Mouse (Mus musculus) cerebellum, adult 8-10 months (tissue): ENCODE data around the gene Scrn1.

Experiments used
- DNase-seq: peaks from one replicate; pipeline ENCODE4 v3.0.0; 2022

The Scrn1 gene

GRCm38 (mm10) chr6:54518758-54519157 lies 47.5 kb downstream of the Scrn1 start:
- DNase-seq = peak; percentile 64

DNA sequence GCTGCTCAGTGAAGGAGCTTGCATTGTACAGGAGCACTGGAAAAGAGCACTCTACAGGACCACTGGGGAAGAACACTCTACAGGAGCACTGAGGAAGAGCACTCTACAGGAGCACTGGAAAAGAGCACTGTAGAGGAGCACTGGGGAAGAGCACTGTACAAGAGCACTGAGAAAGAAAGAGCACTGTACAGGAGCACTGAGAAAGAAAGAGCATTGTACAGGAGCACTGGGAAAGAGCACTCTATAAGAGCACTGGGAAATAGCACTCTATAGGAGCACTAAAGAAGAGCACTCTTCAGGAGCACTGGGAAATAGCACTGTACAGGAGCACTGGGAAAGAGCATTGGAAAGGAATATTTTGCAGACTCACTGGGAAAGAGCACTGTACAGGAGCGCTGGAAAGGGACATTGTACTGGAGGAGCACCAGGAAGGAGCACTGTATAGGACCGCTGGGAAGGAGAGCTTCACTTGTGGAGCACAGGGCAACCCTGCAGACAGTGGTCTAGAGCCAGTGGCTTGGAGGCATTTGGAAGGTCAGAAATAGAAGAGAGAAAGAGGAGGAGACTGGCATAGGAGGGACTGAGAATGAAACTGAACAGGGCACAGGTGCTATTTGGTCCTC lies 49.7 kb downstream of the Scrn1 start:
- no peak for DNase-seq

- DNase-seq = no peak
Observed at GRCm38 (mm10) chr6:54512256-54512655, 54.0 kb downstream of the Scrn1 start.

- no peak for DNase-seq
Observed at GRCm38 (mm10) chr6:54509264-54509663, 57.0 kb downstream of the Scrn1 start.

DNA sequence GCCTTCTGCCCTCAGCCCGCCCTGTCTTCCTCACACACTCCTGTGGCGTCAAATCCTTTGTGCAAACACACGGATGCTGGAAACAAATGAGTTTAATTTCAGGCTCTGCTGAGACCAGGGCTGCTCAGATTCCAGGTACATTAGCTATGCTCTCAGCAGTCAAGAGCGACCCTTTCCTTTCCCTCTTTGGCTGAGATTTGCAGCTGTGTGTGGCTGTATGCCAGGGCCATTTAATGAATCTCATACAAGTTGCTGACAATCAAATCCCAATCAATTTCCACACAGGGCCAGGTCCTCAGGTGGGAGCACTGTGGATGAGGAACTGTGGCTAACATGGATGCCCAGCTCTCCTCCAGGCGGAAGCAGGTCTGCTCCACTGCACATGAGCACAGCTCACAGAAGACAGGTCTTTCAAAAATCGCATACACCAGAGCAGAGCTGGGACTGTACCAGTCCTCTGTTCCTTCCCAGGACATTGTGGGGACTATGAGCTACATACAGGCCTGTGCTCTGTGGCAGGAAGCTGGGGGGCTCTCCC lies 58.0 kb downstream of the Scrn1 start:
- no peak for DNase-seq

DNA sequence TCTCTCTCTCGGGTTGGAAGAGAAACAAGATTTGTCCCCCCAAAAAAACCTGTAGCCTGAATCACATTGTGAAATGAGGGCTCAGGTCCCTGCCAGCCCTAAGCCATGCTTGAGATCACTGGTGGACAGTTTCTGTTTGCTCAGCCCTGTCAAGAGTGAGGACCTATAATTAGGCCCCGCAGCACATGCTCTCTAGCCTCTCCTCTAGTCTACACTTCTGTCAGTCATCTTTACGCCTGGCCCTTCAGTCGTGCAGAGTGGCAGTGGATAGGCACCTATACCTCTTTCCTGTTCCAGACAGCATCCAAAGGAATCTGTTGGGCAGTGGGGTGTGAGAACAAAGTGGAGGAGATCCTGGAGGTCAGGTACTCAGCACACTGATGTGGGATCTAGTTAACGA lies 58.5 kb downstream of the Scrn1 start:
- DNase-seq = no peak

DNA sequence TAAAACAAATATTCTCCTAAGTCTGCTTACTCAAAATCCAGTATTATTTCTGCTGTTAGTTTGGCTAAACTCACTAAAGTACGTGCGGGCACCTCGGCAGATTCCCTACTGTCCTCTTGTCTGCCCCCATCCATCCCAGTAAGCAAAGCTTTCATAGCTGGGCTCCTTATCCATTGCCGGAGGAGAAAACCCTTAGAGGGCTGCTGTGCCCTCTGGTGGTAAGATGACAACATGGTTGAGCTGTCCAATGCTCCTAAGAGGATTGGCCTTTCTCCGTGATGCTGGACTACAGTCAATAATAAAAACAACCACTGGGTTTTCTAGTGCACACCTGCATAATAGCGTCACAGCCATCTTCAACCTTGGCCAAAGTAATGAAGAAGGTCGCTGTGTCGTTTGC lies 59.3 kb downstream of the Scrn1 start:
- DNase-seq = peak; percentile 60

DNA sequence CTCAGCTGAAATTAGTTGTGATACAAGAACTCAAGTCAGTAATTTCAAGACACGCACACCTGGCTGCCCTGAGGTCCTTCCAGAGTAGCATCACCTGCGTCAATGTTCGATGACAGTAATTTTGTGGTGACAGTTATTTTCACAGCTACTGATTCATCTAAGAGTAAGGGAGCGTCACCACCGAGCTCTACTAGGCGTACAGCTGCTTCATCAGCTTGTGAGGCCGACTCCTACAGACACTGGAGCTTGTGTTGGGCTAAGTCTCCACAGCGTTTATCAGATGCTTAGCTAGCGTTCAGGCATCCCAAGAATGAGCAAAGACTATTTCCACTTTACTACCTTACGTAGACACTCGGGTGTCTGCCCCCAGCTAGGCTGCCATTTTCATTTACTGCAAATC lies 60.0 kb downstream of the Scrn1 start:
- DNase-seq = no peak

DNA sequence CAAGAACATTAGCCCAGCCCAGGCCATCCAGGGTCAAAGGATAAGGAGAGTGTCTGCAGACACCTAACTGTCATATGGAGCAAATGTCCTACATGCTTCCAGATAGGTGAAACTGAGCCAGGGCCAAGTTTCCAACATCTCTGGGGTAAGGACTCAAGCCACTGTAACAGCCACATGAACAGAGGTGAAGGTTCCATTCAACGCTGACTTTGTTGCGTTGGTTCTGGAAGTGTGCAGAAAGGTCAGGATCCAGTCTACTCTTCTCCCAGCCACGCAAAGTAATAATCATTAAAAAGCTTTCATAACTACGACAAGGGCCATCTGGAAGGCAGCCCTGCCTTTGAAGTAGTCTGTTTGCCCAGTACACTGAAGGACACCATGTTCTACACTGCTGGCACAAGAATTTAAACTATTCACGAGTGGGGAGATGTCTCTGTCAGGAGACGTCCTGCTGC lies 63.6 kb downstream of the Scrn1 start:
- DNase-seq = no peak

DNA sequence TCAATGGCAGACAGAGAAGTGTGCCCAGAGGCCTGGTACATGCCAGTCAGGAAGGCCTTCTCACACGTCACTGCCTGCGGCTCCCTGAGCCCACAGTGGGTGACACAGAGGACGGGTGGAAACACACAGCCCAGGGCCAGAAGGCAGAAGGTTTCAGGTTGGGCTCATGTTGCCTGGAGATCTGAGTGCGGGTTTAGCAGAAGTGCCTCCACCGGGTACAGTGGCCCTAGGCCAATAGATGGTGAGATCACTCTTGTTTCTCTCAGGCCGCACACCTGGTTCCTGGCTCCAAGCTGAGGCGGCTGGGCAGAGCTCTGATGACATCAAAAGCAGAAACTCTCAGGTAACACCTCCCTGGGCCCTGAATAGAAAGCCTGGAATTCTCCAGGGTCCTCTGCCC lies 70.1 kb downstream of the Scrn1 start:
- peak; percentile 59 for DNase-seq

- no peak for DNase-seq
Observed at GRCm38 (mm10) chr6:54494612-54495398, 71.5 kb downstream of the Scrn1 start.

DNA sequence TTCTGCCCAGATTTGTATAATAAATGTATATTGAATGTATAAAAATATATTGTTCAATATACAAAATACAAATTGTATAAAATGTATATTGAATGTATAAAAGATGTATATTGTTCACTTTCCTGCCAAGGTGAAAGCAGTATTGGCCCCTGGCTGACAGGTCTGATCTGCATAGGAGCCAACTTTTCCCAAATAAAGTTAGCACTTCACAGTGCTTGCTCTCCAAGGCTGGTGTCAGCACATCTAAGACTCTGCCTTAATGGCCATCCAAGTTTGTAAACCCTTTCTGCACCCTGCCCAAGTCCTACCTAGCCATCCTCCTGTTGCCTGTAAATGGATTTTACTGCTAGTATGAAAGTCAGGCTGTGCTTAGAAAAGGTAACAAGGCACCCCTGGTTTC lies 72.2 kb downstream of the Scrn1 start:
- DNase-seq = no peak

GRCm38 (mm10) chr6:54491074-54491473 lies 75.2 kb downstream of the Scrn1 start:
- DNase-seq = no peak

DNA sequence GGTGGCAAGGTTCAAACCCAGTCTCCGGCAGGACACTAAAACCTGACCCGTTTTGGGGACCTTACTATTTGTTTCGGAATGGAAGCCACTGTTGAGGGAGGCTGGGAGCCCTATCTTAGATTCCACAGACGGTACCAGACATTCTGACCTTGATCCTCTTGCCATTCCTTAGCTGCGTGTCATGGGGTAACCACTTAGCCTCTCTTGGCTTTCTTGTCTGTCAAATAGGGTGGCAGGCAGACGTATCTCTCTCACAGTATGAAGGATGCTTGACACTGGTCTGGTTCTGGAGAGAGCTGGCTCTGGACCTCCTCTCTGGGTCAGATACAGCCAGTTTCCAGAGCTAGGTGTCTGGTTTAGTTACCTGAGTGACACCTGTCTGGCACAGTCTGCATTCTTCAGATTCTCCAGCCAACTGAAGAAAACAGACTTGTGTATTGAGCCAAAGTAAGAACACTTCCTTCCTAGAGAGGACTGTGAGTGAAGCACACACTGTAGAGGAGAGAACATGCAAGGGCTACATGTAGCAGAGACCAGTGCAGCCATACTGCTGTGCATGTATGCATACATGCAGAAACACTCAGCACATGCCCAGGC lies 80.2 kb downstream of the Scrn1 start:
- DNase-seq = no peak

- no peak for DNase-seq
Observed at GRCm38 (mm10) chr6:54485435-54485901, 80.8 kb downstream of the Scrn1 start.

GRCm38 (mm10) chr6:54485000-54485399 lies 81.3 kb downstream of the Scrn1 start:
- no peak for DNase-seq

DNA sequence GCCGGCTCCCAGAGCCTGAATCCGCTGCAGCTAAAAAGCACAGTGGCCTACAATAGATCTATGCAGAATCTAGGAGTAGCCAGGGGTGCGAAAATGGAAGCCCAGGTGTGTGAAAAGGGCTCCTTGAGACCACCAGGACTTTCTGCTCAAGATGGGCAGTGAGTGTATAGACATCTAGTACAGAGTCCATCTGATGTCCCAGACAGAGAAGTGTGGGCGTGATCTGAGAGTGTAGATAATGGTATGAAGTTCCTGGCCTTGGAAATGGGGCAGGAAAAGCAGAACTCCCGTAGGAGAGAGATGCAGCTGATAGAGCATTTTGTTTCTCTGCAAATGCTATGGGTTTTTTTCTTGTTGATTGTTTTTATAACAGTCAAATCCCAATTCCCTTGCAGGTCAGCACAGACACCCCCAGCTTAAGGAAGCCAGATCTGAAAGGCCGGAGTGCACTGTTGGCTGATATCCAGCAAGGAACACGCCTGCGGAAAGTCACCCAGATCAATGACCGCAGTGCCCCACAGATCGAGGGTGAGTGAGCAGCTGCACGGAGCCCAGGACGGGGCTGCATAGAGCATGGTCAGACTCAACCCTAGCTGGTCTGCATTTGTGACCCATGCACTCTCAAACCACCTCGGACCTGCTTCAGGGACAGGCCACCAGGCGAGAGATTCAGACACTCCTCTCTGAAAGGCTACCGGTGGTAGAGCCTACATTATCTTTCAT lies 84.7 kb downstream of the Scrn1 start:
- no peak for DNase-seq

DNA sequence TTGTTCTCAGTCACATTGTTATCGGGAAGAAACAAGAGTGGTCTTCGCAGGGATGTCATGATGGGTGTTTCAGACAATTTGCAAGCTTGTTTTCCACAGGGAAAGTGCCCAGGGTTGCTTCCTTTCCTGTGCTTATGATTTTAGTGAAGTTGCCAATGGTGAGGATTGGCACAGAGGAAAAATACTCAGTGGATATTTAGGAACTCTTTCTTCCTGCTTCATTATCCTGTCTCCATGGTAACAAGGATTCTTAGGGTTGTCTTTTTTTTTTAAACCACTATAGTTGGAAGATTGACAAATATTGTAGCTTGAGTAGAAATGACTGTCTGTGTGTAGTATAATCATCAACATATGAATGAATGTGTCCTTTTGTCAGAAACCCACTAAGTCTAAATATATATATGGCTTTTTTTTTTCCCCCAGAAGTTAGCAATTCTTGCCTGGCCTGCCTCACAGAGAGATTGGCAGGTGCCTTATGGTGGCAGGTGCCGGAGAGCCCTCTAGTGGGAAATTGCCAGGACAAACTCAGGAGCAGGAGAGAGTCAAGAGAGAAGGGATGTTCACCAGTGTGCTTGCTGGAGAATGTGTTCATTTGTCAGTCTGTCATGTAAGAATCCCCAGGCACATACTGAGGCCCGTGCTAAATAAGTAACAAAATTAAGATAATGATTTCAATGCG lies 87.5 kb downstream of the Scrn1 start:
- DNase-seq = peak; percentile 57

DNA sequence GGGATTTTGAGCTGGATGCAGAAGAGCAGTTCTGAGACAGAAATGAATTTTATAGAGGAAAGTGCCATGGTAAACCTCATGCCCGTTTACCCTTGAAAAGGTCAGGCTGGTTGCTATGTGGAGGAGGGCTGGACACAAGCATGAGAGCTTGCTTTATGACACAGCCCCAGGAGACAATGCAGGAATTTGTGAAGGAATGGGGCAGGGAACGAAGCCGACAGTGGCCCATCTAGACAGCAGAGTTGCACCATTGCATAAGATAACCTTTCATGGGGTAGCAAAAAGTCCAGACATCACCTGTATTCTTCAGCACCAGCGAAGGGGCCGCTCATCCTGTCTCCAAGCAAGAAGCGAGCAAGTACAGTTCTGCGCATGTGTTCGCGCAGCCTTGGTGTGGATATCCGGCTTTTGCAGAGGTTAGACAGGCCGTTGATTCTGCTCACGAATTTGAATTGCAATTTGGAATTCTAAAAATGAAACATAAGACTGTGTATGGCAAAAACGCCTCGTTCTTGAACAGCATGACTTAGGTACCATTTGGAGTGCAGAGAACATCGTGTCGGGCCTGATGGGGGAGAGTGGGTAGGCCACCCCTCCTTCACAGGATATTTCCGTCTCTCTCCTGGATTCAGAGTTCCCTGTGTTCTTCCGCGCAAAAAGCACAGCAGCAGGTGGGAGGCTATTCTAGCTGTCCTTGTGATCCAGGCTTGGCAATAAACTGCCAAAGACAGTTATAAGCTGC lies 90.2 kb downstream of the Scrn1 start:
- no peak for DNase-seq

GRCm38 (mm10) chr6:54472846-54473715 lies 93.2 kb downstream of the Scrn1 start:
- DNase-seq = no peak

DNA sequence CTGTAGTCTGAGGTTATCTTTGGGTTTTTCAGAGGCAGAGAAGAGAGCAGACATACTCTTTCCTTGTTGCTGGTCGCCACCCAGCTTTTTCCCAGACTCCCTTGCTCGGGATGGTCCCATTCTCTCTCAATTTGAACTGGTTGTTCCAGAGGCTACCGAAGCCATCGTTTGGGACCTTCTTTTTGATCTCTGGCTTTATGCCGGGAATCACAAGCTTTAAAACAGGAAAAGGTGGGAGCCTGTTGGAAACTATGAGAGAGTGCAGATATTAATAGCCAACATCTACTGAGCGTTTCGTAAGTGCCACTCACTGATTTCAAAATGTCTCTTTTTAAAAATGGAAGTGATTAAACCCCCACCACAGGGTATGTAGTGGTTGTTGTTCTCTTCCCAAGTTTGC lies 94.4 kb downstream of the Scrn1 start:
- no peak for DNase-seq
